Mouse (Mus musculus) olfactory bulb, adult 2 months (tissue): Measurements from ENCODE around the gene Plekha6.

ENCODE experiments used
- CTCF ChIP-seq: fragments of 200-500 bp; IDR thresholded peaks from 2 replicates; pipeline ENCODE4 v1.5.1; 2012; ENCODE audit warnings: low read depth, mild to moderate bottlenecking, low read length, moderate library complexity; ENCODE audit not compliant: insufficient read depth
- POLR2A ChIP-seq: fragments of 200-500 bp; IDR thresholded peaks from 2 replicates; pipeline ENCODE4 v1.6.1; 2012; ENCODE audit warnings: mild to moderate bottlenecking, low read depth, low read length, moderate library complexity; ENCODE audit not compliant: insufficient read depth

DNA sequence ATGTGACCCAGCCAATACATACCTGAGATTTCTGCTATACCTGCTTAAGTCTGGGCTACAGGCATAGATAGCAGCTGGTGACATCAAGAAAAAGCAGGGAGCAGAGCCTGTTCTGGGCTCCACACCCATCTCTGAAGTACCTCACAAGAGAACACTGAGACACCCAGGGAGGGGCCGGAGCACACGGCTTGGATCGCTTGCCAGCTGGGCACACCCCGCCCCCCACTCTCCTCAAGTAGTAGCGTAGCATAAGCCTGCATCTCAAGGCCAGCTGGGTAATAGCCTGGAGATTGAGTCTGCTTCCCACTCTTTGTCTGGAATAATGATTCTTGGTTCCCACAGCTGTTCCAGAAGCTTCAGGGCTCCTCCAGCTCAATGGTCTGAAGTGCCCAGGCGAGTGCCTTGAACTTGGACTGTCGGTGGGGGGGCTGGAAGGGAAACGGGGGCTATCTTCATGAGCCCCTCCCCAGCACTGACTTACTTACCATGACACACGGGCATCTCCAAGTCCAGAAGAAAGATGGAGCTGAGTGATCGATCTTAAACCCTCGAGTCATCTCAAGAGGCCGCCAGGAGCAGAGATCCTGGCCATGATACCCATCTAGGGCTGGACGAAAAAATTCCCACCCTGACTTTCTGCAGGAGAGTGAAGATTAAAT is 157.4 kb downstream of the Plekha6 start, which contains the start of gene Kiss1:
- TF ChIP-seq POLR2A (no peak), CTCF (no peak)
